Mouse (Mus musculus) spleen, embryonic (tissue): Measurements from ENCODE around the gene Sh2b2.

ENCODE experiments used
- CTCF ChIA-PET: fragments of 350-600 bp; sonication (Branson Sonifier 250); formaldehyde crosslinking; loops from one replicate; lab custom pipeline; 2022; lab: Charles Lee

The Sh2b2 gene

GRCm38 (mm10) chr5:136183766-136184165, 62.6 kb downstream of the Sh2b2 start:
- CTCF ChIA-PET, result interaction anchor here (0.6 to 1.4 kb wide), 2 partner anchors 9 to 10 kb away, joined by 3 to 4 read pairs; no protein-coding TSS in a partner anchor

DNA sequence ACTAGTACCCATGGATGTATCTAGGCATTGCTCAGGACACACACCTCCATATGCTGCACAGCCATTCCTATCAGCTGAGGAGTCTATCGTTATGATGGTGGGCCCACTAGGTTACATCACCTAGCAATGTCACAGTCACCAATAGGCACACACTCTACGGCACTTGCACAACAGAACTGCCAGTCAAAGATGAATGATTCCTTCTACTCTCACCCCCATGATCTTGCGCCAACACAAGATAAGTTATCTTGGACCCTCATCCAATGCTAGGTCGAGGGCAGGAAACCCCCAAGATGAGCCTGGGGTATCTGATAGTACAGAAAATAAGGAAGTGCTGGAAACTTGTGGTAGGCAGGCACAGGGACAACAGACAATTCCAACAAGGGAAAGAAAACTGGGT, 63.5 kb downstream of the Sh2b2 start:
- CTCF ChIA-PET, result no interaction called here

DNA sequence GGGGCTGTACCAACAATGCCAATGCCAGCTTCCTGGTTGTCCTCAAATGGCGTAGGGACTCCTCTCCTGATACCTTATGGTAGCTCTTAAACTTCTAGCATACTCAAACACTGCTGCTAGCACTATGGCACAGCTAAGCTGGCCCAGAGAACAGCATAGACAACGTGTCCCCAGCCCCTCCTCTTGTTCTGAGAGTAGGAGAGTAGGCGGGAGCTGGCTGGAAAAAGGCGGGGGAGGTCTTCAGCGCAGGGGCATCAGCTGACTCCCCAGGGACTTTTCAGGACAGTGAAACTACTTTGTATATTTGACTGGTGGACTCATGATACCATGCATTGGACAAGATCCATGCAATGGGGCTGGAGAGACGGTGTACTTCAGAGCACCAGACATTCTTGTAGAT, 64.3 kb downstream of the Sh2b2 start:
- CTCF ChIA-PET, result interaction anchor here (0.5 kb wide), 1 partner anchor 12 kb away, joined by 3 read pairs; no protein-coding TSS in a partner anchor

- CTCF ChIA-PET, result interaction anchor here (0.5 kb wide), 1 partner anchor 30 kb away, joined by 7 read pairs; no protein-coding TSS in a partner anchor
Observed at GRCm38 (mm10) chr5:136181197-136181596, 65.2 kb downstream of the Sh2b2 start.

DNA sequence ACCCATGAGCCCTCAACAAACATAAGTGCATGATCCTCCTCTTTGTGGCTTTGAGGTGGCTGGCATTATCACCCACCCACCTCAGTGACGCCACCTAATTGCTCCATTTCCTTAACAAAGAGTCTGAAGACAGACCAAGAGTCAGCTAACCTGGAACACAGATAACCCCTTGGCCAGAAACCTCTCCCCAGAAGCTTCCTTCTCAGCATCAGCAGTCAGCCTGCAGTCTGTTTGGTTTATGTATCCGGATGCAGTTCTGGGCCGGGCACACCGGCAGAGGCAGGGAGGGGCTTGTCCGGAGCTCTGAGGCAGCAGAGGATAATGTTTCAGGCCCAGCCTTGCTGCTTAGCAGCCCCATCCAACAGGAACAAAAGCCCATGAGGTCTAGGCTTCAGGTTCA, 66.8 kb downstream of the Sh2b2 start:
- CTCF ChIA-PET, result no interaction called here

DNA sequence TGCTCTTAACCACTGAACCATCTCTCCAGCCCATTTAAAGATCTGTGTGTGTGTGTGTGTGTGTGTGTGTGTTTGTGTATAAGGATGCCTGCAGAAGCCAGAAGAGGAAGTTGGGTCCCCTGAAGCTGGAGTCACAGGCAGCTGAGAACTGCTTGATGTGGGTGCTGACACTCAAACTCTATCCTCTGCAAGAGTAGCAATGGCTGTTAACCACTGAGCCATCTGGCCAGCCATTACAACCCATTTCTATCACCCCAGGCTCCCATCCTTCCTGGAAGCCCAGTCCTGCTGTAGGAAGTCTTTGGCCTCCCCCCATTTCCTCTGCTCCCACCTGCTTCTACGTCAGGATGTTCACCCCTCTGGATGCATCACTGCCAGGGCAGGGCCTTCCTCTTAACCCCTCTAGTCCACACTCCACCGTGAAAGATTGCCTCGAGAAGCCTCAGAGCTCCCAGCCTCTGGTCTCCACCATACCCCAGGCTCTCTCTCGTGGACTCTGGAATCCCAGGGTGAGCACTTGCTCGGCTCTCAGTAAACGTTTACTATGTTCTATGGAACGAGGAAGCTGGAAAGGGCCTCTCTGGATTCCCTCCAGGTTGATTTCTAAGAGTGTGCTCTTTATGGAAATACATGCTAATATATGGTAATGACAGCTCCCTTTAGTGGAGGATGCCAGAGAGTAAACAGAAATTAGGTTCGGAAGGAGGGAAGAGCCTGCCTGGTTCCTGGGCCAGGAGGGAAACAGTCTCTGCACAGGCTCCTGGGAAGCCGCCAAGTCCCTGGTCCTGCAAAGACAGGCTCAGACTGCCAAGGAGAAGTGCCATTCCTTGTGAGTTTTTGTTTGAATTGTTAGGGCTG, 72.5 kb downstream of the Sh2b2 start:
- CTCF ChIA-PET, result interaction anchor here (0.9 kb wide), 1 partner anchor 10 kb away, joined by 4 read pairs; no protein-coding TSS in a partner anchor

DNA sequence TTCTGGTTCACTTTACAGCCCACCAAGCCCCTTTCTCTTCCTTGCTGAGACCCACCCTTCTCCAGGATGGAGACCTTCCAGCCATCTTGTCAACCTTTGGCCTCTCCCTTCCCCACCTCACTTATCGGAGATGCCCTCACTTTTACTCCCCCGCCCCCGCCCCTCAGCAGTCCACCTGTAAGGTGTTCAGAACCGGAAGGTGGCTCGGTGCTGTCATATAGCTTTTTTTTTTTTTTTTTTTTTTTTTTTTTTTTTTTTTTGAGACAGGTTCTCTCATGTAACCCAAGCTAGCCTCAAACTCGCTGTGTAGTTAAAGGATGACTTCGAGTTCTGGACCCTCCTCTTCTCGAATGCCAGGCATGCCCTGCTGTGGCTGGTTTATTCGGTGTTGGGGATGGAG, 73.4 kb downstream of the Sh2b2 start:
- CTCF ChIA-PET, result interaction anchor here (0.6 kb wide), 1 partner anchor 37 kb away, joined by 3 read pairs; no protein-coding TSS in a partner anchor

GRCm38 (mm10) chr5:136171363-136172341, 74.7 kb downstream of the Sh2b2 start:
- CTCF ChIA-PET, result no interaction called here

- CTCF ChIA-PET, result interaction anchor here (0.7 kb wide), 1 partner anchor 11 kb away, joined by 3 read pairs; no protein-coding TSS in a partner anchor
Observed at GRCm38 (mm10) chr5:136170512-136171362, 75.6 kb downstream of the Sh2b2 start, which contains the start of gene Orai2. Orai2 (minus strand) TSS chr5:136170713.

DNA sequence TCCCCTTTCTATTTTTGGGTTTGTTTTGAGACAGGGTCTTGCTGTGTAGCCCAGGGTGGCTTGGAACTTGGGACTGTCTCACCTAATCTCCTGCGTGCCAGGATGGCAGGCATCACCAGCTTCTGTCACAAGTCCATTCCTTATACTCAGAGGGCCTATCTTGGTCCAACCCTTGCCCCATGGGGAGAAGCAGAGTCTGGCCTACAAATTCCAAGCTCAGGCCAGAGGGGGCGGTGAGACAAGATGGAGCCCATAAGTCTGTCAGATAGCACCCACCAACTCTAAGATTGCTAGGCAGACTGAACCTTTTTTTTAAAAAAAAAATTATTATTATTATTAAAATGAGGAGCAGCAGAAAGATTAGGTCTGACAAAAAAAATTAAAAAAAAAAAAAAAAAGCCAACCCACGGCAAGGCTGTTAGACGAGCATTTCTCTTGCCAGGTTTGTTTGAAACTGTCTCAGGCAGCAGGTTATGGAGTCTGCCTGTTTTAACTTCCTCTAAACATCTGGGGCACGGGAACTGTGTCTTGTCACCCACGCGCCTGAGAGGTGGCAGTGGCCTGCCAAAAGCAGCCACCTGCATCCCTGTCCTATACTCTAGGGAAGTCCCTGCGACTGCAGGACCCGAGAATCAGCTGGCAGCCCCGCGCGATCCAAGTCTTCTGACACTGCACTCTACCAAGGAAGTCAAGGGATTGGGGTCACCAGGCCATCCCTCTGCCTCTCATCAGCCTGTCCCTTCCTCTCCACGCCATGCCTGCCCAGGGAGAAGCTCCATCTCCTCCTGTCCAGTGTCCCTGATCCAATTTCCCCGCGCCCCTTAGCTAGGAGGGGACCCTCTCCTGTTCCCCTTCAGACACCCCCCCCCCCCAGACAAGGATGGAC, 76.5 kb downstream of the Sh2b2 start:
- CTCF ChIA-PET, result interaction anchor here (0.6 to 0.7 kb wide), 2 partner anchors 12 to 612 kb away, joined by 3 read pairs; no protein-coding TSS in a partner anchor
